Mouse (Mus musculus) gastrocnemius, adult 2 months (tissue): ENCODE results near the gene Traf3ip3. TPM values are rescaled to one million over a fixed set of nuclear protein-coding genes. Genes with fewer than 3 reads are reported as not detected.

ENCODE experiments used
- DNase-seq: peaks from one replicate; pipeline ENCODE4 v3.0.0; 2022
- H3K27ac ChIP-seq: fragments of 200-600 bp; 2 replicates; pipeline ENCODE4 v1.8.1; 2022; ENCODE audit warnings: mild to moderate bottlenecking
- H3K4me3 ChIP-seq: fragments of 200-600 bp; 2 replicates; pipeline ENCODE4 v1.8.1; 2022; ENCODE audit warnings: mild to moderate bottlenecking, moderate library complexity
- CTCF ChIP-seq: fragments of 200-600 bp; IDR thresholded peaks from 2 replicates; pipeline ENCODE4 v1.8.1; 2022; ENCODE audit warnings: antibody characterized with exemption, mild to moderate bottlenecking, moderate library complexity
- intact Hi-C: fragments of 180-260 bp; cut with DNase I; formaldehyde crosslinking; loops from one replicate; pipeline ENCODE4 v1.15.1; 2025
- long read RNA-seq, 2 experiments: library from polyadenylated mRNA; stranded (forward); transcript quantifications; one replicate each; pipeline ENCODE4 v2.0.0; 2021
- total RNA-seq, 2 experiments: library from RNA; stranded (reverse); gene quantifications; 2 replicates each; pipeline ENCODE4 v1.2.3; 2021

Gene Traf3ip3
- 1 to 10 TPM in 1 of 2 experiments, under 1 TPM in 1; 0.48 to 1.2 TPM for total RNA-seq
- long read RNA-seq, experiment 1, result 0 reads
- long read RNA-seq, experiment 2, partial matches to known transcripts, result 0 of 2 reads
- long read RNA-seq, experiment 2, other reads (novel, unspliced or antisense), result 2 of 2 reads

DNA sequence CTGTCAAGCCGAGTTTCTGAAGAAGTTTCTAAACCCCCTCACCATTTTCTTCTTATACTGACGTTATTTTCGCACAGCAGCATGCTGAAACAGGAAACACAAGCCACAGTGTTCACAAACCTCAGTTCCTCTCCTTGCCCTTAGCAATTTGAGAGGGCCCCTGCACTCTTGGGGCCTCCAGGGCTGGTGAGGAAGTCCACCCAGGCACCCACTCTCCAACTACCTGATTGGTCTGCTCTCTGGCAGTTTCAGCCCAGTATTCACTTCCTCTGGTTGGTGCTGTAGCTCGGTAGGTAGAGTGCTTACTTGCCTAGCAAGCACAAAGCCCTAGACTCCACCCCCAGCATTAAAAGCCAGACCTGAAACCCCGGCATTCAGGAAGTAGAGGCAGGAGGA lies at the start of gene Traf3ip3:
Traf3ip3 (minus strand) TSS at position 321 of the 396 bp plus-strand sequence.
- no peak for TF ChIP-seq CTCF
- no peak within 1 kb of the TSS for H3K27ac ChIP-seq

DNA sequence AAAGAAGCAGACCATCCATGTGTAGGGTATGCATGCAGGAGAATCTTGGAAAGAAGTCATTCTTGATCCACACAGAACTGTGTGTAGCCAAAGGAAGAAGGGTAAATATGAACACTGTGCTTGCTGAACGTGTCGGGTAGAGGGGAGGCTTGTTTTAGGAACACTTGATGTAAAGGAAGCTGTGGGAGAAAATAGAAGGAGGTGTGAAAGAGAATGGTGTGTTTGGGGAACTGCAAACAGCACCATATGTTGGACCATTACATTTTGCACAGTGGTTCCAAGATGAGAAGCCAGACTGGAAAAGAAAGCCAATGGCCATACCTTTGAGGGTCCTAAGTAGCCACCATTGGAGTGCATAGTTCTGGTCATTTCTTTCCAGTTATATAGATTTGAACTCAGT lies 48.5 kb upstream of the Traf3ip3 start:
- no peak overlapping the region for H3K27ac ChIP-seq
- intact Hi-C loops, result loop anchor here (5.0 kb wide), 1 partner anchor 43 kb away; the partner anchor contains the start of gene Lamb3

More for the DNA sequence above, at the start of gene Traf3ip3:
- no peak for DNase-seq
- H3K4me3 ChIP-seq, result no peak within 1 kb of the TSS; the same call in 1 of the 2 replicates
- intact Hi-C loops, result no loop called here

DNA sequence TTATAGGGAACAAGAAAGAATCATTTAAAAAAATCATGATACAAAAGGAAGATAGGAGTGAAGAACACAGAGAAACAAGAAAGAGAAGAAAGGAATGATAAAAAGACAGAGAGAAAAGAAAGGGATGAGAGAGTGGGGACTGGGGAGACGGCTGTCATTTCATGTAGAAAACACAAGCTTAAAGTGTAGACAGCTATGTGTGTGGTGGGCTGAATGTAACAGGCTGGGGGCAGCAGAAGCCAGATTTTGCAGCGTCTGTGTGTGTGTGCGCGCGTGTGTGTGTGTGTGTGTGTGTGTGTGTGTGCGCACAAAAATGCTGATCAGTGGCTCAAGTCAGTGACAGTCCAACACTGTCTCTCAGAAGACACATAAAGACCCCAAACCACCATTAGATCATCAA lies 42.7 kb upstream of the Traf3ip3 start:
- H3K4me3 ChIP-seq, result no peak overlapping the region
- DNase-seq, result no peak
- TF ChIP-seq CTCF, result no peak
- intact Hi-C loops, result no loop called here
- H3K27ac ChIP-seq, result peak overlapping the region; percentile 74

More for the DNA sequence above, 48.5 kb upstream of the Traf3ip3 start:
- no peak for TF ChIP-seq CTCF
- DNase-seq, result no peak
- H3K4me3 ChIP-seq, result no peak overlapping the region

DNA sequence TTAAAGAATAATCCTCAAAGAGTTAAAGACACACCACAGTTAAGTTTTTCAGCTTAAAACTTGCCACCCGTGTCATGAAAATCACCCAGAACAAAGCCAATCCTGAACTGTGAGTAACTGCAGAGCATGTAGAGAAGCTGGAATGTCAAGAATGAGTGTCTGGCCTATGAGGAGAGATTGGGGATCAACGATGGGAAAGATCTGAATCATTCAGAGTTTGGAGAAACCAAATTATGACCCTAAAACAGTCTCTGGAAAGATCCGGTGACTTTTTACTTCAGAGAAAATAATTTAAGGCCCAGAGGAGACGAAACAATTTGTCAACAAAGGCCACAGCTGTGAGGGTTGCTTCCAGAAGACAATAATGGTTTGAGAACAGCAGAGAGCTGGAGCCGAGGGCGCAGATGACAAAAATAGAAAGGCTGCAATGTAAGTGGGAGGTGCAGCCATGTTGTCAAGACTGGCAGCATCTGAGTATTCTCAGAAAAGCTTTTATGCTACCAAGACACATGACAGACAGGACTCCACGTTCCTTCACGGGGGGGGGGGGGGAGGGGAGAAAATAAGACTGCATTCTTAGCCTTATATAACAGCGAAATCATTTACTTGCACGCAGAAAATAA lies 42.2 kb upstream of the Traf3ip3 start:
- TF ChIP-seq CTCF, result no peak
- Histone ChIP-seq H3K27ac (peak overlapping the region; percentile 74), H3K4me3 (no peak overlapping the region)
- peak; percentile 27 for DNase-seq
- intact Hi-C loops, result no loop called here

DNA sequence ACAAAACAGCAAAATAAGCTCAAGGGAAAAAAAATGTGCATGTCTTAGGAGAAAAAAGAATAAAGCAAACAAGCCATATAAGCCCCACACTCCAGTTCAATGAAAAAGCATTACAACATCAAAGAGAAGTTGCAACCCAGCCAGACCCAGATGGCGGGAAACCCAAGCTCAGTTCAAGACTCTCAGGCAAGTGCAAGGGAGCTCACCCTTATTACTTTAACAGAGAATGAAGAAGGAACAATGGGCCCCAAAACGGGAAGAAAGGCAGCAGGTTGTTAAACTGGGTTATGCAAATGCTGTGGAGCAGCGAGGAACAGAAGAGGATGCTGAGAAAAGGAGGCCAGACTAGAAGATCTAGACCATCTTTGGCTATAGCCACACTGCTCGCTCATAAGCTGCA lies 41.4 kb upstream of the Traf3ip3 start:
- DNase-seq, result peak; percentile 46
- Histone ChIP-seq H3K4me3 (no peak overlapping the region), H3K27ac (peak overlapping the region; percentile 74)
- intact Hi-C loops, result no loop called here
- no peak for TF ChIP-seq CTCF

DNA sequence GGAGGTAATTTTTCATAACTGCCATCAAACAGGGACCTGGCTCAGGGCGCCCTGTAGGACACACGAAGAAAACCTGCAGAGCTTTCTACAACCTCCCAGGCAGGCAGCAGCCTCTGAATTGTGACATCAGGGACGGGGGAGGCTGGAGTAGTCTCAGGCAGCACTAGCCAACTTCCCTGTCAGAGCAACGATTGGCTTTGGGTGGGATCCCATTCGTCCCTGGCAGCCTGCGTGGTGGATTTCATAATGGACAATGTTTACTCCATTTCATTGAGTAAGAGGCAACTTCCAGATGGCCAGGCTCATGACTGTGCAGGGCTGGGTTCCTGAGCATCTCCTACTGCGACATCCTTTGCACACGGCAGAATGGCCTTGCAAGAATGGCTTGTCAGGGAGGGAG lies 40.7 kb upstream of the Traf3ip3 start:
- H3K4me3 ChIP-seq, result peak overlapping the region; percentile 36
- peak; percentile 90 for DNase-seq
- H3K27ac ChIP-seq, result peak overlapping the region; percentile 80
- no peak for TF ChIP-seq CTCF
- intact Hi-C loops, result no loop called here

DNA sequence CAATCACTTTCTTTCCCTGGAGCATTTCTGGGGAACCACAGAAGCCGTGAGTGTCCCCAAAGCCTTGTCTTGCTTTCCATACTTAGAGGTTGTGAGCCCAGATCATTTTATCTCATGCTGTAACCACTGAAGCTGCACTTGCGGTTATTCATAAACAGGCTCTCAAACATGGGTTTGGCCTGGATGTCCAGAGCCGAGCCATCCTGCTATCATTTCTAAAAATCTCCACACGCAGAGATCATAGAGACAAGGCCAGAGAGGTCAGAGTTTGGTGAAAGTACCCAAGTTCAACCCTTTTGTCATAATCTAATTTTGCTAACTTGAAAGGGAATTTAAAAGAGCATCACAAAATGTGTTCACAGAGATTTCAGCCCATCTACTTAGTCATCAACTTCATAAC lies 39.9 kb upstream of the Traf3ip3 start:
- Histone ChIP-seq H3K4me3 (peak overlapping the region; percentile 36; the same call in 1 of the 2 replicates), H3K27ac (peak overlapping the region; percentile 80; the same call in 1 of the 2 replicates)
- intact Hi-C loops, result no loop called here
- no peak for DNase-seq
- TF ChIP-seq CTCF, result no peak

DNA sequence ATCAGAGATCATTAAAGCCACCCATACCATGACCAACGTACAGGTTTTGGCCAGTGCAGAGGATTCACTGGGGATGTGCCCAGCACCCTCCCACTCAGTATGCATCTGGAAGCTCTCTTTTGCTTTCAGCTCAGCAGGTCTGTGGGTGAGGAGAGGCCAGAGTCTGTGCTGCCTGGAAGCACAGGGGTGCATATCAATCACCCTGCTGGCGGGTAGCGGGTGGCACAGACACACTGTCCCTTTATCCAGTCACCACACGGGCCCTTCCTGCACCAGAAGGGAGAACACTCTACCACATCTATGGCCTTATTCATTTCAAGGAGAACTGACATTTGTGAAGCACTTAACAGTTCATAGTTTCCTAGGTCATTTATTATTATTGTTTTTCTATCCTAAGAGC lies 36.9 kb upstream of the Traf3ip3 start:
- no peak for DNase-seq
- Histone ChIP-seq H3K27ac (no peak overlapping the region), H3K4me3 (no peak overlapping the region)
- no peak for TF ChIP-seq CTCF
- intact Hi-C loops, result no loop called here

DNA sequence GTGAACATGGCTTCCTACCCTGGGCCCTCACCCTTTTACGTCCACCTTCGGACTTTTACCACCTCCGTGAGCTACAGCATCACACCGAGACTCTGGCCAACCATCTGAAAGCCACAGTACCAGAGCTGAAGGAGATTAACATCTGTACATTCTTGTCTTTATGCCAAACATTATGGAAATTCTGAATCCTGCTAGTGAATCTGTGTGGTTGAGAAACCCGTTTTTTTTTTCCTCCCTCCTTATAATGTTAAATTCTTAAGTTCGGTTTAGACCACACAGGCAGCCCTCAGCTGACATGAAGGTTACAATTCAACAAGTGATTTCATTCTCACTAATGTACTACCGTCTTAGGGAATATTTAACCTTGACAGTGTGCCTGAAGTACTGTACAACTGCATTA lies 33.4 kb upstream of the Traf3ip3 start:
- TF ChIP-seq CTCF, result no peak
- DNase-seq, result no peak
- intact Hi-C loops, result no loop called here
- no peak overlapping the region for H3K4me3 ChIP-seq
- H3K27ac ChIP-seq, result no peak overlapping the region

DNA sequence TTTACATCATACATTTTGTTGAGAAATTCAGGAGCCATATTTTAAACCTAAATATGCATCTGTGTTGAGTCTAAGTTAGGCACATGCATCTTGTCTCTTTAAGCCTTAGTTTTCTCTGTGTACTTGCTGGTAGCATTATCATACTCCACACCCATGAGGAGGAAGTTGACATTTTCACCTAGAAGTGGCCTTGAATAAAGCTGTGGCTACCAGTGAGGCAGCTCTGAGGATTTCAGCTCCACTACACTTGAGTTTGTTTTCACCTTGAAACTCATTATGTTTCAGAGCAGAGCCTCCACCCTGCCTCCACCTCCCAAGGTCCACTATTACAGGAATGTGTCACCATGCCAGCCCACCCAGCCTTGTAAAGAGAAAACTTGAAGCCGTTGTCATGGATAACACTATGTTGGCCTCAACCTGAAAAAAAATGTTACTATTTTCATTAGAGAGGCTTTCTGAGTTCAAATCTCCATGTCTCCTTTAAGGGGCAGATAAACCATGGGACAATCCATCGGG lies 32.7 kb upstream of the Traf3ip3 start:
- intact Hi-C loops, result no loop called here
- no peak overlapping the region for H3K4me3 ChIP-seq
- no peak for DNase-seq
- no peak for TF ChIP-seq CTCF
- H3K27ac ChIP-seq, result no peak overlapping the region

DNA sequence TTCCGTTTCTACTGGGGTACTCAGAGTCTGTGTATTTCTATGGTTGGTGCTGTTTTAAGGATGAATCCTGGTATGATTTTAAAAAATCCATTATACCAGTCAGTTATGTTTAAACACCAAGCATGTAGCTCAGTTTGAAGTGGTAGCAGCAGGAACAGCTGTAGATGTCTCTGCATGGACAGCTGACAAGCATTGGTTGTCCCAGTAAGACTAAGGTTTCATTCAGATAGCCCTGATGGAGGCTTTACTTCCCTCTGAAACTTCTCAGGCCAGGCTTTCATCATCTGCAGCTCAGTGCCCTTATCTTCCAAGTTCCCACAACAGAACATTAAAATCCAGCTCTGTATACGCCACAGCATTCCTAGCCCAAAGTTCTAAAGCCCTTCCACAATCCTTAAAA lies 31.2 kb upstream of the Traf3ip3 start:
- no peak for DNase-seq
- Histone ChIP-seq H3K4me3 (no peak overlapping the region), H3K27ac (no peak overlapping the region)
- intact Hi-C loops, result no loop called here
- TF ChIP-seq CTCF, result no peak

DNA sequence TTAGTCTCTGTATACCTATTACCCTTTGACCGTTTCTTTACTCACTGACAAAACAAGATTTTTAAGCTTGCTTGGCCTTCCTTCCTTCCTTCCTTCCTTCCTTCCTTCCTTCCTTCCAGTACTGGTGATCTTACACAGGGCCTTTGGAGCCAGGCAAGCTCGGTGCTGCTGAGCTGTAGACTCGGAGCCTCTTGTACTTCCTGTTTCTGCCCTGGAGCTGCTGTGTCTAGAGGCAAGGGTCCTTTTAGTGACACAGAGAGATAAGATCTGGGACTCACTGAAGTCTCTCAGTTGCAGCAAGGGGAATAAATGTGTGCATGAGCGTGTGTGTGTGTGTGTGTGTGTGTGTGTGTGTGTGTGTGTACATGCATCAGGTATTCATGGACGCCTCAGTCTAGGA lies 29.4 kb upstream of the Traf3ip3 start:
- no peak for TF ChIP-seq CTCF
- no peak for DNase-seq
- Histone ChIP-seq H3K4me3 (no peak overlapping the region), H3K27ac (no peak overlapping the region)
- intact Hi-C loops, result no loop called here

DNA sequence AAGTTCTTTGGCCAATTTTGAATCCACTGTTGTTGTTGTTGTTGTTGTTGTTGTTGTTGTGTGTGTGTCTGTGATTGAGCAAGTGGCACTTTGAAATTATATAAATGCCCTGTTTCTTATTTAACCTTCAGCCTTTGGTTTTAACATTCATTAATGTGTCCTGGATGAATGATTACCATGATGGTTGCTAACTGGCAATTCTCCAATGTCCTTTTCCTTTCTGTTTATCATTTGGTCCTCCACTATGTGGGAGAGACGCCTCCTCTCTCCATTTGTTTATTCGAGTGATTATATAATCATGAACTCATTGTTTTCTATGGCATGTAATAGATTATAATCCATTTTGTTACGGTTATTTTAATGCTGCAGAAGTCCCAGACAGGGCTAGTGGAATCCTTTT lies 29.0 kb upstream of the Traf3ip3 start:
- DNase-seq, result no peak
- intact Hi-C loops, result no loop called here
- H3K27ac ChIP-seq, result no peak overlapping the region
- no peak overlapping the region for H3K4me3 ChIP-seq
- no peak for TF ChIP-seq CTCF

DNA sequence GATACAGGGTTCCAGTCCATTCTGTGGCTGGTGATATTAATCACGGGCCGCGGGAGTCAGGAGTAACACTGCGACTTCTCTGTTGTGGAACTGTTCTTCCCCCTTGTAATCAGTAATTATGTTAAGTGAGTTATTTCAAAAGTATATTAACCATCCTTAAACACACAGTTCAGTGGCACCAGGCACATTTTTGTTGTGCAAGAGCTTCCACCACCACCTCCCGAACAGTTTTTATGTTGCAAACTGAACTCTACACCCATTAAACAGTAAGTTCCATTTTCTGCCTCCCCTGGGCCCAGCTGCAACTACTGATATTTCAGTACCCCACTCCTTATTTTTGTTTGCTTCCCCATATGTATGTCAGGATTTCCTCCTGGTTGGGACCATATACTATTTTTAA lies 28.1 kb upstream of the Traf3ip3 start:
- Histone ChIP-seq H3K4me3 (no peak overlapping the region), H3K27ac (no peak overlapping the region)
- intact Hi-C loops, result no loop called here
- TF ChIP-seq CTCF, result no peak
- no peak for DNase-seq
